Mouse (Mus musculus) neural tube, embryonic 13.5 days (tissue): ENCODE data around the gene Akap9. TPM values are rescaled to one million over a fixed set of nuclear protein-coding genes. Genes with fewer than 3 reads are reported as not detected.
"Not testable (repeated sequence)": the region's sequence is repeated elsewhere in the genome, so short reads cannot be mapped to it uniquely, and the experiment has no call there.

Experiments used
- ATAC-seq: fragments of 200-750 bp; cut with Nextera tagmentation; 2 replicates; pipeline ENCODE4 v1.8.0; 2017; ENCODE audit warnings: low read depth, mild to moderate bottlenecking, moderate TSS enrichment, moderate library complexity
- H3K27ac ChIP-seq: fragments of 300-500 bp; sonication (generic); replicated peaks from 2 replicates; pipeline ENCODE4 v1.5.1; 2015; ENCODE audit warnings: moderate library complexity, mild to moderate bottlenecking, inconsistent platforms
- H3K27me3 ChIP-seq: fragments of 300-500 bp; sonication (generic); 2 replicates; pipeline ENCODE4 v1.6.1; 2015; ENCODE audit warnings: mild to moderate bottlenecking, inconsistent platforms
- H3K36me3 ChIP-seq: fragments of 300-500 bp; sonication (generic); 2 replicates; pipeline ENCODE4 v1.6.1; 2015; ENCODE audit warnings: mild to moderate bottlenecking, inconsistent platforms
- H3K4me1 ChIP-seq: fragments of 300-500 bp; sonication (generic); replicated peaks from 2 replicates; pipeline ENCODE4 v1.6.1; 2015; ENCODE audit warnings: inconsistent platforms
- H3K4me2 ChIP-seq: fragments of 300-500 bp; sonication (generic); 2 replicates; pipeline ENCODE4 v1.6.1; 2015; ENCODE audit warnings: inconsistent platforms, mild to moderate bottlenecking, moderate library complexity
- H3K4me3 ChIP-seq: fragments of 300-500 bp; sonication (generic); 2 replicates; pipeline ENCODE4 v1.5.1; 2015; ENCODE audit warnings: mild to moderate bottlenecking, inconsistent platforms
- H3K9ac ChIP-seq: fragments of 300-500 bp; sonication (generic); 2 replicates; pipeline ENCODE4 v1.6.1; 2015; ENCODE audit warnings: moderate library complexity, mild to moderate bottlenecking, inconsistent platforms
- H3K9me3 ChIP-seq: fragments of 300-500 bp; sonication (generic); 2 replicates; pipeline ENCODE4 v1.6.1; 2016; ENCODE audit warnings: inconsistent platforms
- WGBS: fragments of 180-500 bp; shearing (Covaris S2); methylation state at CpG from one replicate; pipeline ENCODE4 v1.1.7; 2015; 5-methylcytosine and 5-hydroxymethylcytosine counted together
- polyA plus RNA-seq: library from polyadenylated mRNA; unstranded; fragments of >200 nt; fragmentation: Nextera tagmentation; extraction: Ambion mirVana; gene quantifications from 2 replicates; pipeline ENCODE4 v1.2.1, GENCODE M21; 2015

The Akap9 gene
- polyA plus RNA-seq, 1 experiment from 2014 or later, result 342 TPM

DNA sequence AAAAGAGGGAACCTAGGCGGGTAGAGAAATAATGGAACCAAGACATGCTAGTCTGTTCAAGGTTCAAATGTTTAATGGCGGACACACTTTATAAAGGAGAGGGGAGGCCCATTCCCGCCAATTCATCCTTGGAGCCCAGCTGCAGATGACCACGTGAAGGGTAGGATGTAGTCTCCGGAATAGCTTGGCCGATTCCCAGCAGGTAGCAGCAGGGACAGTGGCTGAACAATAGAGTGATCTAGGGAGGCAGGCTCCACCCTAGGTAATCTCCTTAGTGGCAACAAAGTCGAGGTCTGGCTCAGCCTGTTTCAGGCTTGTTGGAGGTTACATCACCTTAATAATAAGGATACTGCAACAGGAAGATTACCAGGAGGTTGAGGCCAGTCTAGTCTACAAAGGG, 179.2 kb downstream of the Akap9 start:
- not testable (repeated sequence) for H3K27ac ChIP-seq, ATAC-seq, H3K27me3 ChIP-seq, H3K4me3 ChIP-seq, H3K9ac ChIP-seq, H3K4me2 ChIP-seq, H3K36me3 ChIP-seq, H3K9me3 ChIP-seq
- WGBS, result 57% methylated on average over 7 of the region's 7 CpGs
- H3K4me1 ChIP-seq, result peaks cover 22% of the 10 kb centered on the region

DNA sequence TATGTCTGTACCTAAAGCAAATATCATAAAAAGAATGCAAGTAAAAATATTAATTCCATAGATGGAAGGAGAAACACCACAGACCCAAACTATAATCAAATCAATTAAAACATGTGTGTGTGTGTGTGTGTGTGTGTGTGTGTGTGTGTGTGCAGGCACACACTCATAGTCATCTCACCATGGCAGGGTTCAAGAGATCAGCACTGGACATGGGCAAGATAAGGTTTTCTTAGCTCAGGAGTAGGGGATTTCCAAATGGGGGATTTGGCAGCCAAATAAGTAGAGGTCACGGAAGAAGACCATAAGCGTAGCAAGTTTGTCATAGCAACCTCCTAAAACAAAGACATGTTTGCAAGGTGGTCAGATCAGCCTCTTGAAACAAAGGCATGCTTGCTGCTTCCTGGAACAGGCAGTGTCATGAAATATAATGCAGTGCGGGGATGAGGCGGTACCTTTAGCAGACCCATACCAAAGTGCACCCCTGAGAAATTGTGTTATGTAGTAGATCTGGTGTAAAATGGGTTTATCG, 184.8 kb downstream of the Akap9 start:
- no peak overlapping the region for H3K9ac ChIP-seq
- H3K4me2 ChIP-seq, result no peak overlapping the region
- H3K27ac ChIP-seq, result no peak overlapping the region
- no peaks in the 10 kb centered on the region for H3K36me3 ChIP-seq
- no peak overlapping the region for H3K4me3 ChIP-seq
- no peaks in the 10 kb centered on the region for H3K9me3 ChIP-seq
- no peak for ATAC-seq
- no peaks in the 10 kb centered on the region for H3K27me3 ChIP-seq
- no peaks in the 10 kb centered on the region for H3K4me1 ChIP-seq
- WGBS, result 95% methylated on average over 5 of the region's 5 CpGs

Other genes starting within 250 kb of the Akap9 start
- gene Ankib1, start 125.1 kb upstream of the Akap9 start, polyA plus RNA-seq, result 18.3 and 18.9 TPM in 2 replicates
- gene Krit1, start 124.9 kb upstream of the Akap9 start, polyA plus RNA-seq, result 59.4 and 62.0 TPM in 2 replicates
- gene Lrrd1, start 82.9 kb upstream of the Akap9 start, polyA plus RNA-seq, result 0.10 TPM in 2 replicates
- gene Mterf1a, start 34.1 kb upstream of the Akap9 start, polyA plus RNA-seq, result 6.0 and 8.1 TPM in 2 replicates
- 115 and 127 TPM in 2 replicates for gene Cyp51, start 176.7 kb downstream of the Akap9 start, polyA plus RNA-seq